Mouse (Mus musculus) forebrain, postnatal 0 days (tissue): ENCODE results near the gene Kif17. TPM values are rescaled to one million over a fixed set of nuclear protein-coding genes. Genes with fewer than 3 reads are reported as not detected.

Source experiments
- ATAC-seq: fragments of 200-750 bp; cut with Nextera tagmentation; 2 replicates; pipeline ENCODE4 v1.8.0; 2017; ENCODE audit warnings: mild to moderate bottlenecking, moderate library complexity
- DNase-seq: peaks from one replicate; pipeline ENCODE4 v3.0.0-alpha.2; 2015
- H3K27ac ChIP-seq: fragments of 300-500 bp; sonication (generic); 2 replicates; pipeline ENCODE4 v1.5.1; 2014; ENCODE audit warnings: low read depth, mild to moderate bottlenecking, antibody characterized with exemption, low read length, moderate library complexity, mixed read lengths
- H3K27me3 ChIP-seq: fragments of 300-500 bp; sonication (generic); 2 replicates; pipeline ENCODE4 v1.6.1; 2014; ENCODE audit warnings: mild to moderate bottlenecking, low read length, mixed read lengths; ENCODE audit not compliant: insufficient read depth
- H3K36me3 ChIP-seq: fragments of 300-500 bp; sonication (generic); 2 replicates; pipeline ENCODE4 v1.6.1; 2014; ENCODE audit warnings: mild to moderate bottlenecking, moderate library complexity; ENCODE audit not compliant: insufficient read depth
- H3K4me1 ChIP-seq: fragments of 300-500 bp; sonication (generic); 2 replicates; pipeline ENCODE4 v1.6.1; 2014; ENCODE audit warnings: antibody characterized with exemption; ENCODE audit not compliant: insufficient read depth
- H3K4me2 ChIP-seq: fragments of 300-500 bp; sonication (generic); 2 replicates; pipeline ENCODE4 v1.6.1; 2014; ENCODE audit warnings: low read depth, mild to moderate bottlenecking, moderate library complexity
- H3K4me3 ChIP-seq: fragments of 300-500 bp; sonication (generic); 2 replicates; pipeline ENCODE4 v1.5.1; 2014; ENCODE audit warnings: low read depth, low read length, mixed read lengths
- H3K9ac ChIP-seq: fragments of 300-500 bp; sonication (generic); 2 replicates; pipeline ENCODE4 v1.6.1; 2014; ENCODE audit warnings: mild to moderate bottlenecking
- H3K9me3 ChIP-seq: fragments of 300-500 bp; sonication (generic); 2 replicates; pipeline ENCODE4 v1.6.1; 2016; ENCODE audit warnings: low read length
- CTCF ChIP-seq: sonication (generic); IDR thresholded peaks from 2 replicates; pipeline ENCODE4 v1.5.1; 2016; ENCODE audit warnings: antibody characterized with exemption, control low read depth, low read depth
- WGBS: fragments of 180-500 bp; shearing (Covaris S2); extraction: QIAGEN DNeasy Blood & Tissue Kit; methylation state at CpG from one replicate; pipeline ENCODE4 v1.1.7; 2014; 5-methylcytosine and 5-hydroxymethylcytosine counted together
- microRNA-seq, 2 experiments: library from miRNA; unstranded; fragments of <30 nt; microRNA quantifications; one replicate each; pipeline ENCODE4; 2016
- polyA plus RNA-seq: library from polyadenylated mRNA; unstranded; fragments of >200 nt; fragmentation: Nextera tagmentation; extraction: Ambion mirVana; gene quantifications from 2 replicates; pipeline ENCODE4 v1.2.1, GENCODE M21; 2015
- total RNA-seq: library from RNA; depleted of rRNA; stranded (reverse); fragments of >200 nt; gene quantifications from 2 replicates; pipeline ENCODE4 v1.2.3, GENCODE M21; 2014; rRNA removed

Gene Kif17
- total and polyA plus RNA-seq, 2 experiments from 2014 or later: 4.0 to 4.2 TPM

DNA sequence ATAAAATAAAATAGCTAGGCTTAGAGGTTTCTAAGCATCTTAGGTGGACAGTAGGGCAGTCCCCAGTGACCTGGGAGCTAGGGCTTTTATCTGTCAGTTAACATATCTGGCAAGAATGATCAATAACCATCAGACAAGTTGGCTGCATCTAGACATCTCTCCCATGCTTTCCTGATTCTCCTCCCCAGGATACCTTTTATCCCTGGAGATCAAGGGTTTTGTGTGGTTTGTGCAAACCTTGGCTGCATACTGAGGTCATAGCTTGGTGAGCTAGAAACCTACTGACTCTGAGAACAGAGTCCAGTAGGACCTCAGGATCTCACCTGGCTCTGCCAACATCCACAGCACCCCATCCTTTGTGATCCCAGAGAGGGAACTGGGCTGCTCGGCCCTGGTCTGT is 97.0 kb downstream of the Kif17 start:
- H3K4me2 ChIP-seq: no peak overlapping the region
- H3K36me3 ChIP-seq: no peaks in the 10 kb centered on the region
- ATAC-seq: no peak
- H3K4me3 ChIP-seq: no peak overlapping the region
- H3K27ac ChIP-seq: no peak overlapping the region
- H3K4me1 ChIP-seq: no peaks in the 10 kb centered on the region
- H3K27me3 ChIP-seq: no peaks in the 10 kb centered on the region
- no peak for DNase-seq
- H3K9ac ChIP-seq: no peak overlapping the region
- 35% methylated on average over 1 of the region's 1 CpGs for WGBS
- H3K9me3 ChIP-seq: 0 out of 2 replicates have a peak, but pooled peaks cover 6% of the 10 kb centered on the region
- no peak for TF ChIP-seq CTCF

DNA sequence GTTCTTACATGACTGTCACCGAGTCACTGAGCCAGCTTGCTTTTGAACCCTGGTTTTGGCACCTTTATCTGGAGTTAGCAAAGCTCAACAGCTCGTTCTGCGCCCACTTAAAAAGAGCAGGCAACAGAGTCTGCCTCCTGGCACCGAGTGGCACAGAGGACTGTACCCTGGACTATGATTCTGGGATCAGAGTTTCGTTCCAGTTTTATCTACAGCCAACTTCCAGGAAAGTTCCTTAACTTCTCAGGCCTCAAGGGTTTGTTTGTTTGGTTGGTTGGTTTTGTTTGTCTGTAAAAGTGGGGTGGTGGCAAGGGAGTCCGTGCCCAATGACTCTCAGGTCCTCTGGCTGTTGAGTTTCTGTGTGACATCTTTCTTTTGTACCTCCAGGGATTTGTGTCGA is 98.5 kb downstream of the Kif17 start:
- Histone ChIP-seq H3K4me3 (no peak overlapping the region), H3K27ac (no peak overlapping the region), H3K9ac (no peak overlapping the region), H3K4me2 (no peak overlapping the region), H3K9me3 (0 out of 2 replicates have a peak, but pooled peaks cover 6% of the 10 kb centered on the region), H3K4me1 (no peaks in the 10 kb centered on the region), H3K36me3 (no peaks in the 10 kb centered on the region), H3K27me3 (no peaks in the 10 kb centered on the region)
- 65% methylated on average over 7 of the region's 7 CpGs for WGBS
- TF ChIP-seq CTCF: no peak
- DNase-seq: no peak
- ATAC-seq: no peak

Small RNA genes within 50 kb of the gene (microRNA-seq; reads per million reads assigned to microRNA genes)
- gene Gm27646: 0 reads per million in 2 experiments
- gene Mir7019: 1.5 to 3.3 reads per million in 2 experiments

Other genes starting within 250 kb of the Kif17 start
- 186 and 209 TPM in 2 replicates for gene Hp1bp3, start 34.1 kb upstream of the Kif17 start, total RNA-seq
- gene Hp1bp3, start 34.1 kb upstream of the Kif17 start, polyA plus RNA-seq: 209 and 217 TPM in 2 replicates
- gene Sh2d5, start within 50 bp of the Kif17 start, total RNA-seq: 17.8 and 18.2 TPM in 2 replicates
- 10.8 and 13.8 TPM in 2 replicates for gene Sh2d5, start within 50 bp of the Kif17 start, polyA plus RNA-seq
- gene Ddost, start 54.3 kb downstream of the Kif17 start, total RNA-seq: 160 and 184 TPM in 2 replicates
- gene Ddost, start 54.3 kb downstream of the Kif17 start, polyA plus RNA-seq: 181 and 212 TPM in 2 replicates
- 224 and 230 TPM in 2 replicates for gene Pink1, start 75.9 kb downstream of the Kif17 start, total RNA-seq
- gene Pink1, start 75.9 kb downstream of the Kif17 start, polyA plus RNA-seq: 152 TPM in 2 replicates
- 3.6 TPM in 2 replicates for gene Cda, start 117.6 kb downstream of the Kif17 start, total RNA-seq
- gene Cda, start 117.6 kb downstream of the Kif17 start, polyA plus RNA-seq: 3.2 and 4.9 TPM in 2 replicates
- 11.9 and 14.7 TPM in 2 replicates for gene Fam43b, start 146.1 kb downstream of the Kif17 start, total RNA-seq
- 18.9 and 22.6 TPM in 2 replicates for gene Fam43b, start 146.1 kb downstream of the Kif17 start, polyA plus RNA-seq
- 30.1 and 32.4 TPM in 2 replicates for gene Mul1, start 184.2 kb downstream of the Kif17 start, total RNA-seq
- gene Mul1, start 184.2 kb downstream of the Kif17 start, polyA plus RNA-seq: 13.5 and 19.4 TPM in 2 replicates
- 45.9 and 48.3 TPM in 2 replicates for gene Camk2n1, start 203.9 kb downstream of the Kif17 start, total RNA-seq
- gene Camk2n1, start 203.9 kb downstream of the Kif17 start, polyA plus RNA-seq: 17.1 and 21.4 TPM in 2 replicates